Mouse (Mus musculus): ENCODE measurements around the gene Cdk13. TPM values are rescaled to one million over a fixed set of nuclear protein-coding genes. Genes with fewer than 3 reads are reported as not detected.

The Cdk13 gene
- polyA plus RNA-seq, 1 experiment: 31.0 TPM

DNA sequence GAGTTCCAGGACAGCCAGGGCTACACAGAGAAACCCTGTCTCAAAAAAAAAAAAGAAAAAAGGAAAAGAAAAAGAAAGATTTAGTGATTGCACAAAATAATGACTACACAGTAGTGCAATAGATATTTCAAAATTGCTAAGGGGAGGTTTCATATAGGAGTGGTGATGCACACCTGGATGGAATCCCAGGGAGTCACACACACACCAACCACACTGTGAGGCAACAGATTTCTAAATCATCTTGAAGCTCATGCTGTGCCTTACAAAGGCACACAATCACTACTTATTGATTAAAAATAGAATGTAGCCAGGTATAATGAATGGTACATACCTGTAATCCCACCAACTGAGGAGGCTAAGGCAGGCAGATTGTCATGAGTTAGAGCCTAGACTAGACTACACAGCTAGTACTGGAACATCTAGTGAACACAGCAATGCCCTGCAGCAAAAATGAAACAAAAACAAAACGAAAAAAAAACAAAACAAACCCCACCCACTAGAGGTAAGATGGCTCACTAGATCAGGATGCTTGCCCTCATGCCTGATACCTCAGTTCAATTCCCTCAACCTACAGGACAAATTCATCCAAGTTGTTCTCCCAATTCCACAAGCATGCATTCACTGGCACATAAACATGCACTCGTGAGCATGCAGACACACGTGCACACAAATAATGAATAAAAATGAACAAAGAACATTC, 9.0 kb downstream of the Cdk13 start:
- no peak for DNase-seq
- 68% methylated on average over 3 of the region's 3 CpGs for WGBS
- no peak overlapping the region for H3K27ac ChIP-seq (ENCODE audit: insufficient read depth, low read length)
- H3K4me3 ChIP-seq (replicated peaks; ENCODE audit: insufficient read depth, low read depth, low read length): no peak overlapping the region
- peaks cover 2% of the 10 kb centered on the region; the same call in 1 of the 2 replicates for H3K4me1 ChIP-seq (ENCODE audit: control insufficient read depth, insufficient read depth, low read length)
- no peak for TF ChIP-seq POLR2A (IDR thresholded peaks at IDR 0.05; ENCODE audit: borderline replicate concordance, insufficient read depth, low read length)
- no peaks in the 10 kb centered on the region for H3K27me3 ChIP-seq (ENCODE audit: control insufficient read depth, insufficient read depth, low read length)

DNA sequence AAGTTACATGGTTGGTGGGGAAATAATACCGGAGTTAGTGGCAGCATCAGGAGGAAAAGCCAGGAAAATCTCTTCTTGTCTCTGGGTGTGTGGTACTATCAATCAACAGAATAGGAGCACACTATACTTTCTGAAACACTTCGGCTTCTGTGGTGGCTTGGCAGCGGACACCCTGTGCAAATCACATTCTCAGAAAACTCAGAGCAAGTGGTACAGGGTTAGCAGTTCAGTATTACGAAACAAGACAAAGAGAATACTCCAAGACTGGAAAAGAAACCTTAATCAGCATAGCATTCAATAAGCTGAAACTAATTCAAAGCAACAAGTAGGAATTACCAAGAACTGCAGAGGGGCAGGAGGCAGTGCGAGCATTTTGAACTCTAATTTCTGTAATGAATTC, 21.3 kb downstream of the Cdk13 start:
- 86% methylated on average over 5 of the region's 5 CpGs for WGBS
- no peaks in the 10 kb centered on the region for H3K27me3 ChIP-seq (ENCODE audit: control insufficient read depth, insufficient read depth, low read length)
- DNase-seq: no peak
- no peaks in the 10 kb centered on the region for H3K4me1 ChIP-seq (ENCODE audit: control insufficient read depth, insufficient read depth, low read length)
- TF ChIP-seq POLR2A (IDR thresholded peaks at IDR 0.05; ENCODE audit: borderline replicate concordance, insufficient read depth, low read length) (no peak), CTCF (IDR thresholded peaks at IDR 0.05; ENCODE audit: borderline replicate concordance, insufficient read depth, low read depth, low read length) (no peak)
- no peak overlapping the region for H3K4me3 ChIP-seq (replicated peaks; ENCODE audit: insufficient read depth, low read depth, low read length)
- H3K27ac ChIP-seq (ENCODE audit: insufficient read depth, low read length): no peak overlapping the region

GRCm38 (mm10) chr13:17779923-17780322, 25.0 kb downstream of the Cdk13 start:
- Histone ChIP-seq H3K4me3 (replicated peaks; ENCODE audit: insufficient read depth, low read depth, low read length) (no peak overlapping the region), H3K4me1 (ENCODE audit: control insufficient read depth, insufficient read depth, low read length) (no peaks in the 10 kb centered on the region), H3K27ac (ENCODE audit: insufficient read depth, low read length) (no peak overlapping the region), H3K27me3 (ENCODE audit: control insufficient read depth, insufficient read depth, low read length) (no peaks in the 10 kb centered on the region)
- TF ChIP-seq CTCF (IDR thresholded peaks at IDR 0.05; ENCODE audit: borderline replicate concordance, insufficient read depth, low read depth, low read length): no peak
- no peak for TF ChIP-seq POLR2A (IDR thresholded peaks at IDR 0.05; ENCODE audit: borderline replicate concordance, insufficient read depth, low read length)
- DNase-seq: no peak
- WGBS: 86% methylated on average over 2 of the region's 2 CpGs

- TF ChIP-seq CTCF (IDR thresholded peaks at IDR 0.05; ENCODE audit: borderline replicate concordance, insufficient read depth, low read depth, low read length) (no peak), POLR2A (IDR thresholded peaks at IDR 0.05; ENCODE audit: borderline replicate concordance, insufficient read depth, low read length) (no peak)
- H3K27me3 ChIP-seq (ENCODE audit: control insufficient read depth, insufficient read depth, low read length): no peaks in the 10 kb centered on the region
- 87% methylated on average over 1 of the region's 1 CpGs for WGBS
- H3K4me1 ChIP-seq (ENCODE audit: control insufficient read depth, insufficient read depth, low read length): no peaks in the 10 kb centered on the region
- H3K27ac ChIP-seq (ENCODE audit: insufficient read depth, low read length): no peak overlapping the region
- no peak for DNase-seq
- H3K4me3 ChIP-seq (replicated peaks; ENCODE audit: insufficient read depth, low read depth, low read length): no peak overlapping the region
Measured at GRCm38 (mm10) chr13:17776303-17776702, 28.6 kb downstream of the Cdk13 start.

DNA sequence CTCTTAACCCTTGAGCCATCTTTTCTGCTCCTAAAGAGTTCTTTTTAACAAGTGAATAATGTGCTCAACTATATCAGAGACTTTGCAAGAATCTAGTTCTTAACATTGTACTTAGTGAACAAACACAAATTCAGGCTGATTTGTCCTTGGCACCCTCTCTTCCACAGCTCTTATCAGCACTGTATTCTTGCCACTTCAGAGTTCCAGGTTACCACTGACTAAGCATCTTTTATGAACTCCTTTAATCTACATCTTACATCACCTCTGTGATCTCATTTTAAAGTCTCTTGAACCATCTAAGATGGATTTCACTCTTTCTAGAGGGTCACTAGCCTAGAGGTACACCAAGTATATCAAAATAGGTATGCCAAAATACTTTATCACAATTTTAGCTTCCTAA, 29.5 kb downstream of the Cdk13 start:
- no peak for DNase-seq
- no peaks in the 10 kb centered on the region for H3K4me1 ChIP-seq (ENCODE audit: control insufficient read depth, insufficient read depth, low read length)
- H3K27me3 ChIP-seq (ENCODE audit: control insufficient read depth, insufficient read depth, low read length): no peaks in the 10 kb centered on the region
- no peak for TF ChIP-seq CTCF (IDR thresholded peaks at IDR 0.05; ENCODE audit: borderline replicate concordance, insufficient read depth, low read depth, low read length)
- TF ChIP-seq POLR2A (IDR thresholded peaks at IDR 0.05; ENCODE audit: borderline replicate concordance, insufficient read depth, low read length): no peak
- H3K4me3 ChIP-seq (replicated peaks; ENCODE audit: insufficient read depth, low read depth, low read length): no peak overlapping the region
- H3K27ac ChIP-seq (ENCODE audit: insufficient read depth, low read length): no peak overlapping the region

DNA sequence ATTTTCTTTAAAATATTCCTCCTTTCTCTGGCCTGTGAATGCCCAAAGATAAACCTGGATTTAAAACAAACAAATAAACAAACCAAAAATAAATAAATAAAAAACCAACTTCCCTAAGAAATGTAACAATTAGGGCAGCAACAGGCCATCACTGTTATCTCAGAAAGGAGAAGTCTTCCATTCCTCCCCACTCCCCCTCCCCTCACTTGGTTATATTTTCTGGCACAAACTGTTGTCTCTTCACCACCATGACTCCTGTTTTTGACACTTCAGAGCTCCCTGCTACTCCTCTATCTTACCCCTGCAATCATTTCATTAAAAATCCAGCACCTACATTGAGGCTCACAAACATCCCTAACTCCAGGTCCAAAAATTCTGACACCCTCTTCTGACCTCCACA, 31.8 kb downstream of the Cdk13 start:
- Histone ChIP-seq H3K4me1 (ENCODE audit: control insufficient read depth, insufficient read depth, low read length) (no peaks in the 10 kb centered on the region), H3K4me3 (replicated peaks; ENCODE audit: insufficient read depth, low read depth, low read length) (no peak overlapping the region), H3K27ac (ENCODE audit: insufficient read depth, low read length) (no peak overlapping the region), H3K27me3 (ENCODE audit: control insufficient read depth, insufficient read depth, low read length) (no peaks in the 10 kb centered on the region)
- TF ChIP-seq POLR2A (IDR thresholded peaks at IDR 0.05; ENCODE audit: borderline replicate concordance, insufficient read depth, low read length) (no peak), CTCF (IDR thresholded peaks at IDR 0.05; ENCODE audit: borderline replicate concordance, insufficient read depth, low read depth, low read length) (no peak)
- no peak for DNase-seq

DNA sequence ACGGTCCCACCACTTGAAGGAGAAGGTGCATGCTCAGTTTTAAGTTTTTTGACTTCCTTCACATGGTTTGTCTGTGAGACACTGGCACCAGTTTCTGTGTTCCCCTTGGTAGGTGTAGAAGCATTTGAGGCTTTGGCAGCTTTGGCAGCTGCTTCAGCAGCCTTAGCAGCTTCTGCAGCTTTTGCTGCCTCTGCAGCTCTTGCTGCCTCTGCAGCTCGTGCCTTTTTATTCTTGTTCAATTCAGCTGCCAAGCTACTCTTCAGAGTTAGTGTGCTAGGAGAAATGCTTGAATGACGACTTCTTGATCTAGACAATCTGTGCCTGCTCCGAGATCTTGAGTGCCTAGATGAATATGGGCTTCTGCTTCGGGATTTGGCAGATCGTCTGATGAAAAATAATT, 32.3 kb downstream of the Cdk13 start:
- H3K27ac ChIP-seq (ENCODE audit: insufficient read depth, low read length): no peak overlapping the region
- H3K4me1 ChIP-seq (ENCODE audit: control insufficient read depth, insufficient read depth, low read length): no peaks in the 10 kb centered on the region
- H3K27me3 ChIP-seq (ENCODE audit: control insufficient read depth, insufficient read depth, low read length): no peaks in the 10 kb centered on the region
- H3K4me3 ChIP-seq (replicated peaks; ENCODE audit: insufficient read depth, low read depth, low read length): no peak overlapping the region
- 56% methylated on average over 6 of the region's 6 CpGs for WGBS
- TF ChIP-seq CTCF (IDR thresholded peaks at IDR 0.05; ENCODE audit: borderline replicate concordance, insufficient read depth, low read depth, low read length): no peak
- TF ChIP-seq POLR2A (IDR thresholded peaks at IDR 0.05; ENCODE audit: borderline replicate concordance, insufficient read depth, low read length): no peak
- no peak for DNase-seq

- H3K4me1 ChIP-seq (ENCODE audit: control insufficient read depth, insufficient read depth, low read length): no peaks in the 10 kb centered on the region
Measured at GRCm38 (mm10) chr13:17762405-17762804, 42.5 kb downstream of the Cdk13 start.

More at GRCm38 (mm10) chr13:17762405-17762804, 42.5 kb downstream of the Cdk13 start:
- Histone ChIP-seq H3K27me3 (ENCODE audit: control insufficient read depth, insufficient read depth, low read length) (no peaks in the 10 kb centered on the region), H3K27ac (ENCODE audit: insufficient read depth, low read length) (no peak overlapping the region), H3K4me3 (replicated peaks; ENCODE audit: insufficient read depth, low read depth, low read length) (no peak overlapping the region)
- 94% methylated on average over 1 of the region's 1 CpGs for WGBS
- DNase-seq: no peak
- no peak for TF ChIP-seq CTCF (IDR thresholded peaks at IDR 0.05; ENCODE audit: borderline replicate concordance, insufficient read depth, low read depth, low read length)
- TF ChIP-seq POLR2A (IDR thresholded peaks at IDR 0.05; ENCODE audit: borderline replicate concordance, insufficient read depth, low read length): no peak

Data from cerebellum, adult 2 months (tissue).